Mouse (Mus musculus) kidney, postnatal 36 days (tissue): ENCODE measurements at regions not wholly inside any gene's neighbourhood (a gene's known extent, or its start where the extent isn't known, plus 50 kb on each side); places are given as distances from the start of the nearest gene placed in this dataset.

ENCODE experiments used
- DNase-seq, 2 experiments: peaks; one replicate each; pipeline ENCODE4 v3.0.0; 2021 to 2022; ENCODE audit warnings: mixed read lengths in 2 of 2

DNA sequence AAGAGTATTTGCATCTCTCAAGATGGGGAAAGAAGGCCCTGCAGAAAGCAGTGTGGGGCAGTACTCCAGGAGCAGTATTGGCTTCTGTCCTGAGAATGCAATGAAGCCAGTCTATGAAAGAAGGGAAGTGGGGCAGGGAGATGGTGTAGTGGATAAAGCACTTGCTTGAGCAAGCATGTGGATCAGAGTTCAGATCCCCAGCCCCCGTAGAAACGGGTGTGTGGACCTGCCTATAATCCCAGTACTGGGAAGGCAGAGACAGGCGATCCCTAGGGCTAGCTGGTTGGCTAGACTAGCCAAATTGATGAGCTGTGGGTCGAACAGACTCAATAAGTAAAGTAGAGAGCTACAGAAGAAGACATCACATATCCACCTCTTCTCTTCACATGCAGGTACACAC, 211.6 kb downstream of the Mex3b start:
- DNase-seq: no peak

DNA sequence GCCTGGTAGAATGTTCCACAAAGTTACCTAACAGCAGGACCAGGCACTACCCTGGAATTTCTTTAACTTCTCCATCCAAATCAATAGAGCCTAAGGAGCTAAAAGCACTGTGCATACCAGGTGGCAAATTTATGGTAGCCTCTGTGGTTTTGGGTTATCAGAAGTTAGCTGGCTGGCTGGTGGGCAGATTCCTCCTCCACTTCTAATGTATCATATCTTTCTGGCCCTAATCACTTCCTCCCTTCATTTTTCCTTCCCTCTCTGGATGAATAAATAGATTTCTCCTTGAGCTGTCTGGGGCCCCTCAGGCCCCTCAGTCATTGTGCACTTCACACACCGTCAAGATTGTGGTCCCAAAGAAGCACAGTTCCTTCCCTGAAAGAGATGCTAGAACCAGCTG, 212.7 kb downstream of the Mex3b start:
- no peak for DNase-seq

DNA sequence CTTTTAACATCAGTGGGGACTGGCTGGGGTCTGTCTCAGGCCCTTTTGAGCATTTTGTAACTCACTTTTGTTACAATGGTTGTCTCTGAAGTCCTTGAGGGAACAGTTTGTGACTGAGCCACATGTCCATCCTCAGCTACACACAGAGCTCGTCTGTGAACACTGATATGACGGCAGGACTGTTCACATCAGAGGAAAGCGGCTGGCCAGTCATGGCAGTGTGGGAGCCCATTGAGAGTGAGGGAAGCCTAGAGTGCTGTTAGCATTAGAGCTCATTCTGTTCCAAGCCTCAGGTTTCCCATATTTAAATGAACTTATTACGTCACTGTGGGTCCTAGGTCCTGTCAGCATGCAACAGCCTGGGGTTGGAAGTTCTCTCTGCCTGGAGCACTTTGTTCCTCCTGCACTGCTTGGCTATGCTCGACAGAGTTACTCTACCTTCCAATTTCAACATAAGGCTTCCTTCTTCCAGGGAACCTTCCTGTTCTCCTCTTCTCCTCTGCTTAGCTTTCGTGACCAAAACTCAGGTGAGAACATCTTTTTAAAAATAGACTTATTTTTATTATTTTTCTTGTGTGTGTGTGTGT, 217.5 kb downstream of the Mex3b start:
- no peak for DNase-seq

DNA sequence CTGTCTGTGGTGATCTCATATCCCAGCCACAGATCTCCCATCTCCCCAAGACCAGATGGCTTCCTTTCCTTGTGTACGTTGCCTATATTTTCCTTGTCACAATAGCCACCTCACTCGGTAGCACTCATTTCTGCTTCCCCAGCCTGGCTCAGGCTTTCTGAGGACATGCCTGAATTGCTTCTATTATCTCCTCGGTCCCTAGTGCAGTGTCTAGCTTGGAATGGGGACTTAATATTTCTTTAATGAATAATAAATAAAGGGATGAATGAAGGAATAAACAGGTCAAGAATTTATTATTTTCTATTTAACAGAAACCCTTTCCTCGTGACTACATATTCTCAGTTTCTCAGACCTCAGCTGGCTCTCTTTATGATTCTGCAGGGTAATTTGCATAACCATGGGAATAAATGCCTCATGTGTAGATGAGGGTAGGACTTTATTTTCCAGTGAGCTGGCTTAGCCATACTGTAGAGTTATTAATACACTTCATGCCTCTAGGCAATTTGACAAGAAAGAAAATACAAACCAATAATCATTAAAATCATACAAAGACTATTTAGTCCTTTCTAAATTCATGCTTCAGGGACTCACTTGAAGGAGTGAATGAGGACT, 218.5 kb downstream of the Mex3b start:
- DNase-seq: no peak

DNA sequence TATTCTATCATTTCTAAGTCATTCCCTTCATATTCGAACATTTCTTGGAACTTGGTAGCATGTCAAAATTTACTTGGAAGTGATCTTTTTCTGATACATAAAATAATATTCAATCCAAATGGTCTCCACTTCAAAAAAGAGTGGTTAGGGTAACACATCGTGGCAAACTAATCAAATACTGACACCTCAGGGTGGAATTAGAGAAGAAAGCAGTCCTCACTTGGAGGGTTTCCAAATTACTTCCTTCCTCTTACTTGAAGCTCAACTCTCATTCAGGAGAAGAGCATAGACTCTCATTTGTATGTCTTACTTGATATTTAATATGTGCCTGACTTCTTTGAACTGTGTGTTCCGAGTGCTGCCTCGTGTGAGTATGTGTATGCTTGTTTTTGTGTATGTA, 220.3 kb downstream of the Mex3b start:
- no peak for DNase-seq

DNA sequence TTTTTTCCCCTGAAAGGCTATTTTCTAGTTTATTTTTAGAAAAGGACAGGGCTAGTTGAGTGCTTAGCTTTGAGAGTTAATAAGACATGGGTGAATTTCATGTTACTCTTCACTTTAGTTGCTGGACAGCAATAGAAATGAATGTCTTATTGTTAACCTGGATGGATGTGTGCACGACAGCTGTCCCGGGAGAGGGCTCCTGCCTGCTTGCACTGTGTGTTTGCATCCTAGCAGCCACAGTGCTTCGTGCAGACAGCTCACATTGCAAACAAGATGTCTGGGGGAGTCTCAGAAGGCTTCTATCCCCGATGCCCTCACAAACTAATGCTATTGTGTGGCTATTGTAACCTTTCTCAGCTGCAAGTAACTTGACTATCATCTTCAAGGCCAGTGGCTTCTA, 221.0 kb downstream of the Mex3b start:
- no peak for DNase-seq

DNA sequence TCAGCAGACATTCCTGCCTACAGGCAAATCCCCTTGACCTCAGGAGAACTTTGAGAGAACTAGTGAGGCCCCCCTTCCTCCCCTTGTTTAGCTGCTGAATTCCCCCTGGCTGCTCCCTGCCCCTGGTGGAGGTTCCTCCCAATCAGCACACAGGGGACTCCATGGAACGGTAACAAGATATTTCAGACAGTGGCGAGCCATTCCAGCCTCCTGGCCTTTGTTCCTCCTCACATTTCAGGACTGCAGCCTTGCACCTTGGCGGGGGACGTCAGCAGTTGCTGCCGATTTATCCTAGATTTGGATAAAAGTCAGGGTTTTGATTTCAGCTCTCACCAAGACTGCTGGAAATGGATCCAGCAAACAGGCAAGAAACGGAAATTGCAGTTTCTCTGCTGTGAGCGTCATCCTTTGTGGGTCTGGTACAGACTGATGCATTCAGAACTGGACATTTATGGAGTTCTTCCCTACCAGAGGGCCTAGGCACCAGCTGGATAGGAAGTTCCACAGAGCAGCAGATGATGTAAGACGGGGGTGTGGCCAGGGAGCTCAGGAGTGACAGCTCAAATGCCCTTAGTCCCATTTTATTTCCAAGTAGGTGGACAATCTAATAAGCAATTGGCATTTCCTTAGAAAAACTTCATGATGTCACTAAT, 222.3 kb downstream of the Mex3b start:
- DNase-seq: peak; percentile 9 to 34

DNA sequence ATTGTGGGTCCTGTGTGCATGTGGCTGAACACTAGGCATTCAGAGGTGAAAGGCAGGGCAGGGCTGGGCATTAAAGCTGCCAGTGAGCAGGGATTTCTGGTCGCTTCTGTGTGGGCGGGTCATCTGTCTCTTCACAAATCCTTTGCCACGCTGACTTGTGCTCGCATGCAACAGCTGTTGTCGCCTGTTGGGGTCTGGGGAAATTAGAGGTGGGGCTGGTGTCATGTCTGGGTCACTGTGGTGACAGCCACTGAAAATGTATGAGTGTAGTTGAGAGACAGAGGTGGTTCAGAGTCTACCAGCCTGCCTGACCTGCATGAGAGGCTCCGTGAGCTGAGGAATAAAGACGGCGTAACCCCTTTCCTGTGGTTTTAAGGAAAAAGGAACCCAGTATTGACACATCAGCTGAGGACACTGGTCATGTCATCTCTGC, 226.8 kb downstream of the Mex3b start:
- no peak for DNase-seq

DNA sequence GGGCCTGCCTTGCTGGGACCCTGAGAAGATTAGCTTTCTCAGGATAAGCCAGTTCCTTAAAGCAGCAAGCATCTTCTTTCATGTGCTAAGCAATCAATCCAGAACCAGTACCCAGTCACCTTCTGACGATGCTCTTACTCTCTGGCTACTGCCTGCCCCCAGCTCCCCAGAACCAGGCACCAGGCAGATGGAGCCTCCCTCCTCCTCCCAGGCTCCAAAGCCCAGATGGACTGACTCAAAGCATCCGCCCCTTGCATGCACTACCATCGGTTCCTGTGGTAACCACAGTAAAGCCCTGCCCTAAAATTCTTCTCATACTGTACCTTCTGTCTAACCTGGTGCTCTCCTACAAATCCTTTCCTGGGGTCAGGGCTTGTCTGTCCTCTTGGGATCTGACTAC, 227.8 kb downstream of the Mex3b start:
- DNase-seq: no peak

DNA sequence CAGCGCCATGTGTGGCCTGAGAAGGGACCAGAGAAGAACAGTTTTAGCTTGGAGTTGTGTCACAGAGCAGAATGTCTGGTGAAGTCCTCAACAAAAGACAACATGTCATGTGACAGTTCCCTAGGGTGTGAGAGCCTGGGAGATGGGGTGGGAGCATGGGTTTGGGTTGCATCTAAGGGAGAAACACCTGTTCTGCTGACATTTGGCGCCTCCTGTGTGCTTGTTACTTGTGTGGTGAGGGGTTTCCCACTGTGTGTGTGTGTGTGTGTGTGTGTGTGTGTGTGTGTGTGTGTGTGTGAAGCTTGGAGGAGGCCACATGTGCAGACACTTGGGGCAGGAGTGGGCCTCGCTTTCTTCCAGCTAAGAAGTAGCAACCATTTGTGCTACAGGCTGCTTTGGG, 228.5 kb downstream of the Mex3b start:
- DNase-seq: no peak

DNA sequence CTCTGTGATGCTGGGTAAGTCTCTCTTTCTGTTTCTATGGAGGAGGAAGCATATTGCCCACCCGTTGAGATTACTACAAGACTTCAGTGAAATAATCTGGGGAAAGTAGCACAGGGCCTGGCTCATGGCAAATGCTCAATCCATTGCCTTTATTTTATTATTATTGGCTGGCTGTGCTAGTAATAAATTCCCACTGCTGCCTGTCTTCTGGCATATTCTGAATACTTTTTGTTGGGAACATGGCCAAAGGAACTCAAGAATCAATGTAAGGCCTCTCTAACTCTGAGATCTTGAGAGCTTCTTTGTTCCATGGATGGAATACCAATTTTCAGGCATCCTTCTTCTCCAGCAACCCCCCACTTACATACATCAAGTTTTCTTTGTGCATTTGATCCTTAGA, 237.3 kb downstream of the Mex3b start:
- DNase-seq: no peak

DNA sequence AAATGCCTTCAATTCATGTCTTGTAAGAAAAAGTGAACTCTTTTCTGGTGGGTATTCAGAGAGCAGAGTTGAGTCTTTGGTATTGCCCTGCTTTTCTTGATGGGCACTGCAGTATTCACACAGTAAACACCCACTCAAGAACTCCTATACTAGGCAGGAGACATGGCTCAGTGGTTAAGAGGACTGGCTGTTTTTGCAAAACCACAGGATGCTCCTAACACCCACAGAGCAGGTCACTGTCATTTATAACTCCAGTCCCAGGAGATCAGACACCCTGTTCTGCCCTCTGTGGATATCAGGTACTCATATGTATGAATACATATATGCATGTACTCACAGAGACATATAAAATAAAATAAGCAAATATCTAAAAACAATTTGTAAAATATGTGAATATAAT, 238.5 kb downstream of the Mex3b start:
- no peak for DNase-seq

DNA sequence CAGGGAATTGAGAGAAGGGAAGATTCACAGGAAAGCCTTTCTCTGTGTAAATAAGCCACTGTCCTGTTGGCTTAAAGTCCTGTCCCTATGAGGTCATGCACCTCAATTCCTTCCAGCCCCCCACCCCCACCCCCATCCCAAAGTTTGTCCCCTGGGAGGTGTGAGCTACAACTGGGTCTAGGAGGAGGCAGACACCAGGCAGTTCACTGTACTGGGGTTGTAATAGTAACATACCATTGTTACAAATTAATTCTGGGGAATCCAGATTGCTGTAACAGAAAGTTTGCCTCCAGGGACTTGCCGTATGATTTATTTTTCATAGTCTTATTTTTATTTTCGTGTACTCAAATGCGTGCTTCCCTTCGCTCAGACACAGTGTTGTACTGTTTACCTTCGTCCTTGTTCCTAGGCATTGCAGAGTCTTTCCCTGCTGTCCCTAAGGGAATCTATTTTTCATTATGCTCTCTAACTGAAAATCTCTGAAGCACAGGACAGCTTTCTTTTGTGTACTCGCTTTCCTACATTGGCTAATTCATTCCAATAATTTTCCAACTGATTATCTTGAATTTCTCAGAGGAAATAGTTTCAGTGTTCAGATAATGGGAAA, 244.2 kb downstream of the Mex3b start:
- DNase-seq: no peak

DNA sequence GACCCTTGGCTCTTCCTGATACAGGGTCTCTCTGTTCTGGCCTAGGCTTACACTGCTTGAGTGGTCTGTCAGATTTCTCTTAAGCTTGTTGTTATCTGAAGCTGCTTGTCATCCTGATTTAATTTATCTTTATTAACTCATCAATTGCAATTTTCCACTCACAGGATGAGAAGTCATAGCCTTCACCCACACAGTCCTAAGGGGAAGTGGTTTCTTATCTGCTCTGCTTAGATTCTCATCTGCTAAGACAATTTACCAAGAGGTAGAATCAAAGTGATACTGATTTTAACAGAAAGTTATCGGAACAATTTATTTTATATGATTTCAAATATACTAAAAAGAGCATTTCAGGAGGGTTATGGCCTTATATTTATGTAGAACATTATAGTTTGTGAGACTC, 249.4 kb downstream of the Mex3b start:
- DNase-seq: no peak

DNA sequence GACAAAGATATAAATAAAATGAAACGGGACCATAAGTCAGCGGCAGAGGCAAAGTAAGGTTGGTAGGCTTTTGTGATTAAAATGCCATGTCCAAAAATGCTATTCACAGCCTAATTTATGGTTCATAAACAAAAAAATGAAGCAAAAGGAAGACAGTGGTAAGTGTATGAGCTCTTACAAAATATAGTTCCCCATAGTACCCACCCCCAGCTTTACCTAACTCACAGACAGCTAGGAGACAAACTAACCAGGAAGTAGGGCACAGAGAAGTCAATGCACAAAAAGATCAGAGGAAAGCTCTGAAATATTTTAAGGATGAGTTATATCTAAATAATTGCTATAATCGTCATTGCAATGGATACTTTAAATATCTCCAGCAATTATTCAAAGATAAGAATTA, 249.9 kb downstream of the Mex3b start:
- DNase-seq: no peak

DNA sequence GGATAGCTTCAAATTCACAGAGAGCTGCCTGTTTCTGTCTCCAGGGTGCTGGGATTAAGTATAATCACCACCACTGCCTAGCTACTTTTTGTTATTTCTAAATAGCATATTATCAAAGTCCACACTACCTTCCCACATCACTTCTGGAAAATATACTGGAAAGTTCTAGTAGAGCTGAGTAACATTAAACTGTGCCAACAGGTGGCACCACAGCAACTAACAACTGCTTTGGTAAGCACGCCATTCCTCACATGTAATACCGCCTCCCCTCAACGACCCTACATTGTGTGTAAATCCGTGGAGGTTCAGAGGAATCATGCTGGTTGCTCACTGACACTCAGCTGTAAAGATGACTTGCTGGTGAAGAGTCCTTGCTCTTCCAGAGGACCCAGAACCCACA, 259.1 kb downstream of the Mex3b start:
- peak; percentile 1 to 38 for DNase-seq

DNA sequence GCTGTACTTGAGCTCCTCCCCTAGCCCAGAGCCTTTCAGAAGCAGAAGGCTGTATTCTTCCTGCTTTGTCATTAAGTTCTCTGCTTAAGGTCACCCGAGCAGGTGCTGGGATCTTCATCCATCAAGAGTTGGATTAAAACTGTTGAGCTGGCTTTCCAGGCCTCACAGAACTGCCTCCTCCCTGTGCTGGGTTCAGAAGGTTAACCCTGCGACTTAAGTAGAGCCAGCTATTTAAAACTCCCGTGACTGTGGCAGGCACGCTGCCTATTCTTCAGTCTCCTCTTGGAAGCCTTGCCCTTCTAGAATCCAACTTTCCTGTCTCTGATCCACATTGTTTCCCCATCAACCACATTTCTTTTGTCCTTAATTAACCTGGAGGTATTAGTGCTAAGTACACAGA, 273.1 kb downstream of the Mex3b start:
- DNase-seq: peak; percentile 61 to 65

DNA sequence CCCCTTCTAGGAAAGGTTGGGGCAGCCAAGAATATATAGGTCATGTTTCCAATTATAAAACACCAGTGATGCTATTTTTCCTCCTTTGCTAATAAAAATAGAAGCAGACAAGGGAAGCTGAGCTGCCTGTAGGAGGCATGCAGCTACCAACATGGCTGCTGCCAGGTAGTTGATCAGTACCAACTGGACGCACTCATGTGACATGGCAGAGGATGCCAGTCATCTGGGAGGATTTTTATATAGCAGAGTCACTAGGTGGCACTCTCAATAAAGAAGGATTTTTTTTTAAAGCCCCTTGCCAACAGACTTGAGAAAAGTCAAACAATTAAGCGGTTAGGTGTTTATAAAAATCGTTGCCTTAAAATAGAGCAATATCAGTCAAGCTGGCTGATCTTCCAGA, 273.5 kb downstream of the Mex3b start:
- peak; percentile 5 to 18 for DNase-seq

DNA sequence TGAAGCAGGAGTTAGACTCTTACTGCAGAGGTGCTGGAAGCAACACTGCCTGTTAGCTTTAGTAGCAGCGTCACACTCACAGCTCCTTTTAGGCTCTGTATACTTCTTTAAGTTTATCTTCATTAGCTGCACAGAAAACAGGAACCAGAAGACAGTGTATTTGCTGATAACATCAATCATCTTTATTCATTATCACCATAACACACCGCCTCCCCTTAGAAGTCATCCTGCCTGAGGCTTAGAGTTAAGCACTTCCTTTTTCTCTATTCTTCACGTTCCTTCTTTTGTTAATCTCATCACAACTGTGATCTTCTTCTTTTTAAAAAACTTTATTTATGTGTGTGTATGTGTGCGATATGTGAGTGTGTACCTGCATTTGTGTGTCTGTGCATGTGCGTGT, 276.9 kb downstream of the Mex3b start:
- DNase-seq: no peak

DNA sequence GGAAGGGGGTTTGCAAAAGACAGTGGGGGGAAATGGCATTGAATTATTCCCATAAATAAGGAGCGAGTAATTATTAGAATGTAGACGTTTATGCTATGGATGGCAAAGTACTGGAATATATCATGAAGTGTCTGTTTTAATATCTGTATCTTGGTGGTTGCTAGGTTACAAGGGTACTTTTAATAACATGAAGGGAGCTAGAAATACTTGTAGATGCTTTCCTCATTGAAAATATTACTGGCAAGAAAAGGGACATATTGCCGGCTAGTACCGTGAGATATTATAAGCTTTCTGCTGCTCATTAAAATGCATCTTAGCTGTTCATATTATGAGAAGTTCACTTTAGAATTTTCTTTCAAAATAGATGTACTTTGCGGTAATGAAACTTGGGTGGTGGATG, 278.4 kb downstream of the Mex3b start:
- no peak for DNase-seq

DNA sequence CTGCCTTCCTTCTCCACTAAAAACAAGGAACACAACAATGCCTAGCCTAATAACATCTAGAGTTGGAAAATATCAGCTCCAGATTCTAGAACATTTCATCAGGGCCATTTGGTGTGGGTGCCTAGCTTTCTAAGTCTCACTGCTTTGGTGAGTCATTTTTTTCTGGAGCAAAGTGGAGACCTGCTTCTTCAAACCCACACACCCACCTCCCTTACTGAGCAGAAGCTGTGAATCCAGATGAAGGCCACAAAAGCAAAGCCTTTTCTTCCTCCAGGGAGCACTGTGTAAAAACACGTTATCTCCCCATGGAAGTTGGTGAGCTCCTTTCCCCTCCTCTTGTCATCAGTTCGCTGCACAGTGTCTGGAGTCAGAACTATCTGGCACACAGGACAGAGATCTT, 294.1 kb downstream of the Mex3b start:
- DNase-seq: no peak

DNA sequence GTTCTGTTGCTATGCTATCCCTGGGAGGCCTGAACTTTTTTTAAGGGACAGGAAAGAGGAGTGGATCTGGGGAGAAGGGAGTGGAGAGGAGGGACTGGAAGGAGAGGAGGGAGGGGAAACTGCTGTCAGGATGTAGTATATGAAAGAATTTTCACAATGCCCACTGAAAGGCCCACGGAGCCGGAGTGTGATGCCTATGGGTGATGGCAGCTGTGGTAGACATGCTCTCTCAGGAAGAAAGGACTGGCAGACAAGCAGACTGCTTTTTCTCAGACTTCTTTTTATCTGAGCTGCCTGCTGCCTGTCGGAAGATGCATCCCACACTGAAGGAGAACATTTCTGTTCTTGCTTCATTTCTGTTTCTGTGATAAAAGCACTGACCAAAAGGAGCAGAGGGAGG, 295.7 kb downstream of the Mex3b start:
- no peak for DNase-seq

DNA sequence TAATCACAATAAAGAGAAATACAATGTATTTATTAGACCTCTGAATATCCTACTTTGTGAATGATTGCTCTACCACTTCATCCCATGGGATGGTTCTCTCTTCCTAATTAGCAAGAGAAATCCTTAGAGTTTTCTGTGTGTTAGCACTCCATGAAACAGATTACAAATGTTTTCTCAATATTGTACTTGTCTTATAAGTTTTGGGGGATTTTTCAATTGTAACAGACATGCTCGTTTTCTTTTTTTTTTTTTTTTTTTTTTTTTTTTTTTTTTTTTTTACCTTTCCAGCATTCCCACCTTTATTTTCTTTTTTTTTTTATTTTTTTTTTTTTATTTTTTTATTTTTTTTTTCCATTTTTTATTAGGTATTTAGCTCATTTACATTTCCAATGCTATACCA, 312.3 kb downstream of the Mex3b start:
- DNase-seq: no peak

DNA sequence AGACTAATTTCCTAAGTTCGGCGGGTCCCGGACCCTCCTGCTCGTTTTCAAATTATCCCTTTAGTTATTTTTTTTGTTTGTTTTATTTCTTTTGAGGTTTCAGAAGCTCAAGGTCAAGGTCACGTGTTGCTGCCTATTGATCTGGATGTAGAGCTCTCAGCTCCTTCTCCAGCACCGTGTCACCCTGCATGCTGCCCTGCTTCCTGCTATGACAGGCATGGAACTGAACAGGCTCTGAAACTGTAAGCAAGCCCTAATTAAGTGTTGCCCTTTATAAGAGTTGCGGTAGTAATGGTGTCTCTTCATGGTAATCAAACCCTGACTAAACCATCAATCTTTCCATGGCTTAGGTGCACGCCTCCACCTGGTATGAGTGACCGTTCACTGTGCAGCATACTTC, 319.2 kb downstream of the Mex3b start:
- no peak for DNase-seq
